Mouse (Mus musculus) adrenal gland, postnatal 10 days (tissue): ENCODE measurements around the gene Pid1. TPM values are rescaled to one million over a fixed set of nuclear protein-coding genes. Genes with fewer than 3 reads are reported as not detected.
A peak's percentile ranks its signal among the peaks of the same experiment; 100 is the strongest.

Experiments used
- DNase-seq: peaks from one replicate; pipeline ENCODE4 v3.0.0; 2021; ENCODE audit warnings: mixed read lengths
- long read RNA-seq, 2 experiments: library from polyadenylated mRNA; stranded (forward); transcript quantifications; one replicate each; pipeline ENCODE4 v2.0.0; 2021
- total RNA-seq, 2 experiments: library from RNA; stranded (reverse); gene quantifications; 2 replicates each; pipeline ENCODE4 v1.2.3; 2021

Gene Pid1
- 10 to 100 TPM; 24.9 to 26.4 TPM for total RNA-seq
- long read RNA-seq, experiment 1, transcript Pid1-201 (3 exons, 2,664 nt): major isoform, 29 of 37 reads
- long read RNA-seq, experiment 1, partial matches to known transcripts: 0 of 37 reads
- long read RNA-seq, experiment 1, other reads (novel, unspliced or antisense): 7 of 37 reads
- long read RNA-seq, experiment 2, transcript Pid1-201 (3 exons, 2,664 nt): major isoform, 12 of 13 reads
- long read RNA-seq, experiment 2, partial matches to known transcripts: 0 of 13 reads
- long read RNA-seq, experiment 2, other reads (novel, unspliced or antisense): 1 of 13 reads

DNA sequence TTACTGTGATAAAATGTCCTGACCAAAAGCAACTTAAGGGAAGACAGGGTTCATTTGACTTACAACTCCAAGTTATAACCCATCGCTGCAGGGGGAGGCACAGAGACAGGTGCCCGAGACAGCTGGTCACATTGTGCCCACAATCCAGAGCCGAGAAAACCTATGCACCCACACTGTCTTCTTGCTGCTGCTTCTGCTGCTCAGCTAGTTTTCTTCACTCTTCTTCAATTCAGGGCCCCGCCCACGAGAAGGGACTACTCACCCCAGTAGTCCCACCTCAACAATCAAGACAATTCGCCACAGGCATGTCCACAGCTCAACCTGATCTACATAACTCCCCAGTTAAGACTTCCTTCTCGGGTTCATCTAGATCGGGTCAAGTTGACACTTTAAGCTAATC lies at the start of gene Pid1:
Gene Pid1, minus strand, starts transcription at position 214 of the 400 bp plus-strand sequence.
- DNase-seq: no peak

- DNase-seq: no peak
These were observed 45.5 kb upstream of the Pid1 start for GRCm38 (mm10) chr1:84409514-84409913.

DNA sequence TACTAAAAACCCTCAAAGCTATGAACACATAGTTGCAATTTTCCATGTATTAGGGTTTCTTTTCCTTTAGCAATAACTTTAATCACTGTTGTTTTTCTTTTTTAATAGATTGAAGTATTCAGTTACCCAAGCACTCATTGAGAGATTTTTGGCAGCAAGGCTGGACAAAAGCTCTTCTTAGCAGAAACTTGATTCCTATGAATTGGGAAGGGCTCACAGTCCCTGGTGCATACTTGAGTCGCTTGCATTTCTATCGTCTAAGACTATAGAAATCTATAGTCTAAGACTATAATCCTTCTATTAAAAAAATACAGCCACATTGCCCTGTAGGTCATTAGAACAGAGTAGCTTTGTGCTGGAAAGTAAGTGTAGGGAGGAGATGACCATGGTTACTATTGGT lies 44.9 kb upstream of the Pid1 start:
- no peak for DNase-seq

DNA sequence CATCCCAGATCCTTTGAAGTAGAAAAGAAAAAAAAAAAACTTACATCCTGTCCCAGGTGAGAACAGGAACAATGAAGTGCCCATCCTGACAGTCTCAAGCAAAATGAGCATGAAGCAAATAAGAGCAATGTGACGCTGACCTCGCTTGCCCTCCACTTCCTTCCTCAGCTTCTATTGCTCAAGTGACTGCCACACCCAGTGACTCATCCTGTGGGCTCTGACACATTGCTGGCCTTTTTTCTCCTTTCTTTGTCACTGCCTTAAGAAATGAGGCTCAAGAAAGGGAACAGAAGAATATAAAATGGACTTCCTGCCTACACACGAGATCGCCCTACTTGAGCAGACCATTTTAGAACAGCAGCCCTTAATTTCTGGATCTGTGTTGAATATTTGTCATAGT lies 42.9 kb upstream of the Pid1 start:
- DNase-seq: peak; percentile 31

DNA sequence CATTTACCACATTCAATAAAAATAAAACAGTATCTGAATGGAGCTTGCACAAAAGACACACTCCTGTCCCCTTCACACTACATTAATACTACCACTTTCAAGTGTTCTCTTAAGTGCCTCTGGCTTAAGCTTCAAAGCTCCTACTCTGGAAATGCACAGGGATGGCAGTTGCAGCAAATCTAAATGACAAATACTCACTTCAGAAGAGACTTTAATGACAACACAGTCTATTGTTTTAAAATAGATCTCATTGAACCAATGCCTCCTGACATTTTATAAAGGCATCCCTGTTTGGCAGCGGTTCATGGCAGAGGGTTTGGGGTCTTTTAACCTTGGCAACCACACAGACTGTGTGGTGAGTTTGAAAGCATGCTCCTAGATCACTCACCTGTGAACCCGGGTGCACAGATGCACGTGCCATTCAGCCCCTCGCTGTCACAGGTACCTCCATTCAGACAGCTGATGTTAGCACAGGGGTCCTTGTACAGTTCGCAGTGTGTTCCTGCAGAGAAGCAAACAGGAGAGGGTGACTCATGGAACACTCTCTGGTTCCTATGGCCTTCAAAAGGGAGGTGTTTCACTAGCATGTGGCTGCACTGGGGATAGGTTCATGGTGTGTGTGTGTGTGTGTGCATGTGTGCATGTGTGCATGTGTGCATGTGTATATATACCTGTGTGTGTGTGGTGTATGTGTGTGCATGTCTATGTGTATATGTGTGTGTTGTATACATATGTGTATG lies 41.7 kb upstream of the Pid1 start:
- no peak for DNase-seq

- DNase-seq: no peak
These were observed 40.9 kb upstream of the Pid1 start for GRCm38 (mm10) chr1:84404880-84405279.

DNA sequence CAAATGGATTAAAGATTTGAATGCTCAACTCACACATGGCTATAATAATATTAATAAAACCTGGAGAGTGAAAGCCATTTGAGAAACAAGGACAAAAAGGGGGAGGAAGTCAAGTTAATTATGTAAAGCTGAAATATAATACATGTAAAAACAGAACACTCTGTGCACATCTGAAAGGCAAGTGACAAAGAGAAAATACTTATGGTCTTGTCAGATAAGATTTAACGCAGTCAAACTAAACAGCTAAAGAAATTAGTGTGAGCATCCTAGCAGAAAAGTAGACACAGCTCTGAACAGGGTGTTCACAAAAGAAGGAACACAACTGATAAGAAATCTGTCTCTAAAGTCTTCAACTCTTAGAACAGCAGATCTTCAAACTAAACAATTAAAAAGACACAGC lies 38.2 kb upstream of the Pid1 start:
- no peak for DNase-seq

GRCm38 (mm10) chr1:84399671-84400070 lies 35.7 kb upstream of the Pid1 start:
- no peak for DNase-seq

GRCm38 (mm10) chr1:84399118-84399517 lies 35.1 kb upstream of the Pid1 start:
- no peak for DNase-seq

- no peak for DNase-seq
These were observed 32.8 kb upstream of the Pid1 start for GRCm38 (mm10) chr1:84396787-84397186.

DNA sequence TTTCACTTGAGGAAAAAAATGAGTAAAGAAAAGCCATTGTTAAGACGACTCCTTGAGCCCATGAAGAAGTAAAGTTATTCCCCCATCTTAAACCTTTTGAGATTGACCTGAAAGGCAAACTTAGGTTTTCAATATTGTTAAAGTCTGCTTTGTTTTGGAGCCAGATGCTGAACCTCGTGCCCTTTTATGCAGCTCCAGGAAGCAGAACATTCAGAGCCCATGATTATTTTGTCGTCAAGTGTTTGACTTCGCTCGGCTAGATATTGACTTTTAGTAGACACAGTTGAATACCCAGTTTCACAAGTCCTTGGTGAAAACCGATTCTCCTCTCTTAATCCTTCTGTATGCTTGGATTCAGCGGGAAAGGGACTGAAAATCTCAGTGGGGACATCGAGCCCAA lies 31.9 kb upstream of the Pid1 start:
- no peak for DNase-seq

DNA sequence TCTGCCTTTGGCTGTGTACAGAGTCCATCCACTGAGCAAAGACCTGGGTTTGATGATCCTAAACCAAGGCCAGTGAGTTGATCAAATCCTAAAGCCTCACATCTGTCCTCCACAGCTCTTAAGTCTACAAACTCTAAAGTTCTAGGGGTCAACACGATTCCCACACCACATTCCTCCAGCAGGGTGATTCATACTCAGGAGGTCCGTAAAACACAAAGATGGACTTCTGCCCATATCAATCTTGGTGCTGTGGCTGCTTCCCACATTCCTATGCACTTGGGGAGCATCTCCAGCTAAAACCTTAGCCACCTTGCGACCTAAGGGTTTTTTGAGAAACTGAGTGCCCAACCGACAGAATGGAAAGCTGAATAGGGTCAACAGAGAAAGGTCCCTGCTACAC lies 27.0 kb upstream of the Pid1 start:
- DNase-seq: no peak

DNA sequence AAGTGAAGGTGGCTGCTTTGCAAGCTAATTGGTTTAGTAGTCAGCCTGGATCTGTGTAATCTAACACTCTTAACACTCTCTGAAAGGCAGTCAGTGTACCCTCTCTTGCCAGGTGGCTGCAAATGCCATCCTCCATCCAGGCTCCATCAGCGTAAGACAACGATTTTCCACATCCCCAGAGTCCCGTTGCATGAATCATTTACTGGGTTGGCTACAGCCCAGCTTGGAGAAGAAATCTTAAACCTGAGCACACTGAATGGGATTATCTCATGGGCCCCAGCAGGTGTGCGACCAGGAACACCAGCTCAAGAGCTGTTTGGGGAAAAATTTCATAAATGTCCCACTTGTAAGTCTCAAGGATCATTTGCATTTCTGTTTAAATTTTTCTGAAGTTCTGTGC lies 23.6 kb upstream of the Pid1 start:
- DNase-seq: no peak

DNA sequence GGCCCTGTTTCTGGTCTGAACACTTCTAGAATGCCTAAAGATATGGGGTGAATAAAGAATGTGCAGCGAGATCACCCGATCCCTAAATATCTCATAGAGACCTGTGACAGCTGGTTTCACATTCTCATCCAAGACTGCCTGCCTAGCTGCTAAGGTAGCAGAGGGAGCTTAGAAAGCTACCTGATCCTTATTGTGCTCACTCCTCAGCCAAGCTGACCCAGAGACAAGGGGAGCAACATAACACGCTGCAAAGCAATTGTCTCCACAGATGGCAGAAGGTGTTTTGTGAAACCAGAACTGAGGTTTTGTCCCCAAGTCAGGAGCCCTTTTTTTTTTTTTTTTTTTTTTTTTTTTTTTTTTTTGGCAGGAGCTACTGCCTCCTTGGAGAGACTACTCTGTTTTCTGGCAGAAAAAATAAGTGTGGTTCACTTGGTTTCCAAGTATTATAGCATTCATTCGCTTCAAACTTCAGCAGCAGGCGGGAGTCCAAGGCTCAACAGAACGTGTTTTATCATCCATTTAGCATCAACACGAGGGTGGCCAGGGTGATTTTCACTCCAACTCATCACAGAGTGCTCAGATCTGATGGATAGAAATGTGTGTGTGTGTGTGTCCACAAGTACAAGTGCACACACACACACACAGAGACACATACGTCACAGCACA lies 22.6 kb upstream of the Pid1 start:
- no peak for DNase-seq

GRCm38 (mm10) chr1:84382709-84383108 lies 18.7 kb upstream of the Pid1 start:
- no peak for DNase-seq

- no peak for DNase-seq
These were observed 18.1 kb upstream of the Pid1 start for GRCm38 (mm10) chr1:84382064-84382463.

- no peak for DNase-seq
These were observed 16.9 kb upstream of the Pid1 start for GRCm38 (mm10) chr1:84380895-84381294.

- DNase-seq: no peak
These were observed 3.8 kb upstream of the Pid1 start for GRCm38 (mm10) chr1:84367733-84368132.

- no peak for DNase-seq
These were observed 2.6 kb upstream of the Pid1 start for GRCm38 (mm10) chr1:84366553-84366952.

GRCm38 (mm10) chr1:84362709-84363617 lies 1.0 kb downstream of the Pid1 start:
- no peak for DNase-seq

- DNase-seq: no peak
These were observed 1.8 kb downstream of the Pid1 start for GRCm38 (mm10) chr1:84362209-84362608.

GRCm38 (mm10) chr1:84361389-84361788 lies 2.6 kb downstream of the Pid1 start:
- no peak for DNase-seq
